Mouse (Mus musculus): ENCODE measurements around the gene Per1. TPM values are rescaled to one million over a fixed set of nuclear protein-coding genes. Genes with fewer than 3 reads are reported as not detected.

Per1 gene
- total and polyA plus RNA-seq, 3 experiments: 36.4 to 79.8 (median 44.4) TPM

DNA sequence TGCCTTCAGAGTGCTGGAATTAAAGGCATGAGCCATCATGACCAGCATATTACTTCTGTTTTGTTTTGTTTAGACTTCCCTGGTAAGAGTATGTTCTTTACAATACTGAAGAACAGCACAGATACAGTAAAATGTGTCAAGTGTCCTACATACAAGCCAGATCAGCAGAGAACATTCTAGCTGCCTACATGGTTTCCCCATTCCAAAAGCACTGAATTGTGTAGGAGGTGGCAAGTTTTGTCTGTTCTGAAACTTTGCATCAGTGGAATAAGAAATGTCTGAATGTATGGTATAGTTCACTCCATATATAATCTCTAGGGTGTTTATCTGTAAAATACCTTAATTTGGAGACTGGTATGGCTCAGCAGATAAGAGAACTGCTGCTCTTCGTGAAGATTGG is 60.3 kb downstream of the Per1 start:
- WGBS: 20% methylated on average over 1 of the region's 1 CpGs
- Histone ChIP-seq H3K36me3 (ENCODE audit: control insufficient read depth, insufficient read depth, low read length) (no peaks in the 10 kb centered on the region), H3K79me2 (replicated peaks; ENCODE audit: control insufficient read depth, insufficient read depth, low read length) (no peaks in the 10 kb centered on the region), H3K4me3 (no peak overlapping the region), H3K4me1 (ENCODE audit: control insufficient read depth, insufficient read depth, low read length) (peaks cover 1% of the 10 kb centered on the region; the same call in 1 of the 2 replicates), H3K27ac (no peak overlapping the region), H3K27me3 (ENCODE audit: control insufficient read depth, insufficient read depth, low read length) (peaks cover 11% of the 10 kb centered on the region), H3K9ac (ENCODE audit: low read depth, low read length) (no peak overlapping the region)
- DNase-seq: no peak
- no peak for TF ChIP-seq CTCF (IDR thresholded peaks at IDR 0.05)
- TF ChIP-seq EP300 (IDR thresholded peaks at IDR 0.05; ENCODE audit: insufficient read depth, low read depth, low read length): no peak
- TF ChIP-seq POLR2A (IDR thresholded peaks at IDR 0.05; ENCODE audit: insufficient read depth, low read depth, low read length): no peak
- intact Hi-C loops (cut with DNase I): no loop called here

DNA sequence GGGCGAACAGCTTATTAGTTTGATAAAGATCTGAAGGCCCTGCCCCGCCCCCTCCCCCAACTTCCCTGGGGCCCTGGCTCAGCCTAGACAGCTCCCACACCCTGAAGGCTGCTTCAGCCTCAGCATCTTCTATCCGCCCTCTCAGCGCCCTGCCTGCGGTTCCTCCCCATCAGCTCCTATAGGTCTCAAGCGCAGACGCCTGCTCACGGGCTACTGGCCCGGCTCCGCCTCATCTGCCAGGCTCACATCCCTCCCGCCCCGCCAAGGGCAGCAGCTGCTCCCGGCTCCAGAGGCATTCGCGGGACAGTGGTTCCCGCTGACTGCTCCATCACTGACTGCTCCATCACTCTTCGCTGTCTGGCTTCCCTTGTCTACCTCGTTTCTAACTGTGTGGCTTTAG is 61.8 kb downstream of the Per1 start, which contains the start of gene Alox12b:
Alox12b (plus strand) TSS at position 190 of the 400 bp plus-strand sequence.
- H3K4me3 ChIP-seq: no peak within 1 kb of the TSS
- no peaks in the 10 kb centered on the region for H3K4me1 ChIP-seq (ENCODE audit: control insufficient read depth, insufficient read depth, low read length)

More for the DNA sequence above, 61.8 kb downstream of the Per1 start, which contains the start of gene Alox12b:
- DNase-seq: no peak
- Histone ChIP-seq H3K9ac (ENCODE audit: low read depth, low read length) (no peak within 1 kb of the TSS), H3K79me2 (replicated peaks; ENCODE audit: control insufficient read depth, insufficient read depth, low read length) (no peaks in the 10 kb centered on the region), H3K36me3 (ENCODE audit: control insufficient read depth, insufficient read depth, low read length) (no peaks in the 10 kb centered on the region), H3K27ac (no peak within 1 kb of the TSS), H3K27me3 (ENCODE audit: control insufficient read depth, insufficient read depth, low read length) (peaks cover 11% of the 10 kb centered on the region)
- TF ChIP-seq POLR2A (IDR thresholded peaks at IDR 0.05; ENCODE audit: insufficient read depth, low read depth, low read length) (no peak), EP300 (IDR thresholded peaks at IDR 0.05; ENCODE audit: insufficient read depth, low read depth, low read length) (no peak), CTCF (IDR thresholded peaks at IDR 0.05) (no peak)
- intact Hi-C loops (cut with DNase I): no loop called here
- WGBS: 4% methylated on average over 18 of the region's 18 CpGs

Other genes starting within 250 kb of the Per1 start
- gene Ndel1, start 223.4 kb upstream of the Per1 start, total RNA-seq (2021): 10 to 100 TPM; 60.4 to 63.7 TPM
- gene Ndel1, start 223.4 kb upstream of the Per1 start, polyA plus RNA-seq (2012; rRNA removed): 45.5 and 64.1 TPM in 2 replicates
- under 1 TPM; 0.07 to 0.13 TPM for gene Rnf222, start 206.7 kb upstream of the Per1 start, total RNA-seq (2021)
- gene Rnf222, start 206.7 kb upstream of the Per1 start, polyA plus RNA-seq (2012; rRNA removed): 0.12 TPM in 2 replicates
- 100 to 1,000 TPM; 648 to 707 TPM for gene Rpl26, start 193.6 kb upstream of the Per1 start, total RNA-seq (2021)
- 494 and 639 TPM in 2 replicates for gene Rpl26, start 193.6 kb upstream of the Per1 start, polyA plus RNA-seq (2012; rRNA removed)
- gene Odf4, start 168.1 kb upstream of the Per1 start, total RNA-seq (2021): not detected
- 0.25 and 0.41 TPM in 2 replicates for gene Odf4, start 168.1 kb upstream of the Per1 start, polyA plus RNA-seq (2012; rRNA removed)
- 10 to 100 TPM; 27.8 to 28.5 TPM for gene Arhgef15, start 137.7 kb upstream of the Per1 start, total RNA-seq (2021)
- 52.9 and 77.3 TPM in 2 replicates for gene Arhgef15, start 137.7 kb upstream of the Per1 start, polyA plus RNA-seq (2012; rRNA removed)
- 1 to 10 TPM; 4.2 to 5.3 TPM for gene Slc25a35, start 127.1 kb upstream of the Per1 start, total RNA-seq (2021)
- 21.6 and 24.2 TPM in 2 replicates for gene Slc25a35, start 127.1 kb upstream of the Per1 start, polyA plus RNA-seq (2012; rRNA removed)
- 100 to 1,000 TPM in 1 of 2 experiments, 10 to 100 TPM in 1; 80.7 to 100 TPM for gene Rangrf, start 120.0 kb upstream of the Per1 start, total RNA-seq (2021)
- gene Rangrf, start 120.0 kb upstream of the Per1 start, polyA plus RNA-seq (2012; rRNA removed): 145 and 169 TPM in 2 replicates
- 1 to 10 TPM; 5.9 to 6.4 TPM for gene Pfas, start 86.8 kb upstream of the Per1 start, total RNA-seq (2021)
- gene Pfas, start 86.8 kb upstream of the Per1 start, polyA plus RNA-seq (2012; rRNA removed): 8.5 and 11.5 TPM in 2 replicates
- gene Ctc1, start 79.3 kb upstream of the Per1 start, total RNA-seq (2021): 10 to 100 TPM; 10.7 to 15.7 TPM
- 21.5 and 26.8 TPM in 2 replicates for gene Ctc1, start 79.3 kb upstream of the Per1 start, polyA plus RNA-seq (2012; rRNA removed)
- gene Aurkb, start 49.6 kb upstream of the Per1 start, total RNA-seq (2021): under 1 TPM; 0.21 to 0.59 TPM
- gene Aurkb, start 49.6 kb upstream of the Per1 start, polyA plus RNA-seq (2012; rRNA removed): 0.61 and 1.1 TPM in 2 replicates
- gene Borcs6, start 35.5 kb upstream of the Per1 start, total RNA-seq (2021): 10 to 100 TPM; 15.3 to 17.8 TPM
- 13.0 and 14.2 TPM in 2 replicates for gene Borcs6, start 35.5 kb upstream of the Per1 start, polyA plus RNA-seq (2012; rRNA removed)
- gene Tmem107, start 24.4 kb upstream of the Per1 start, total RNA-seq (2021): 1 to 10 TPM; 5.6 to 6.6 TPM
- 15.9 and 26.1 TPM in 2 replicates for gene Tmem107, start 24.4 kb upstream of the Per1 start, polyA plus RNA-seq (2012; rRNA removed)
- 10 to 100 TPM; 63.4 to 70.8 TPM for gene Vamp2, start 6.7 kb upstream of the Per1 start, total RNA-seq (2021)
- gene Vamp2, start 6.7 kb upstream of the Per1 start, polyA plus RNA-seq (2012; rRNA removed): 83.0 and 90.0 TPM in 2 replicates
- under 1 TPM in 1 of 2 experiments, not detected in 1; 0.11 TPM for gene Hes7, start 25.2 kb downstream of the Per1 start, total RNA-seq (2021)
- gene Hes7, start 25.2 kb downstream of the Per1 start, polyA plus RNA-seq (2012; rRNA removed): 0.10 TPM in 1 of 2 replicates, not detected in the other
- gene 9130213A22Rik, start 27.4 kb downstream of the Per1 start, total RNA-seq (2021): under 1 TPM; 0.21 to 0.23 TPM
- gene 9130213A22Rik, start 27.4 kb downstream of the Per1 start, polyA plus RNA-seq (2012; rRNA removed): 0.82 and 1.00 TPM in 2 replicates
- gene Aloxe3, start 30.7 kb downstream of the Per1 start, total RNA-seq (2021): under 1 TPM; 0.05 to 0.07 TPM
- gene Aloxe3, start 30.7 kb downstream of the Per1 start, polyA plus RNA-seq (2012; rRNA removed): 0.16 TPM in 1 of 2 replicates, not detected in the other
- not detected for gene Alox12b, start 61.8 kb downstream of the Per1 start, total RNA-seq (2021)
- 0.04 TPM in 1 of 2 replicates, not detected in the other for gene Alox12b, start 61.8 kb downstream of the Per1 start, polyA plus RNA-seq (2012; rRNA removed)
- gene Alox8, start 102.6 kb downstream of the Per1 start, total RNA-seq (2021): 1 to 10 TPM in 1 of 2 experiments, under 1 TPM in 1; 0.84 to 1.6 TPM
- gene Alox8, start 102.6 kb downstream of the Per1 start, polyA plus RNA-seq (2012; rRNA removed): 0.68 TPM in 1 of 2 replicates, not detected in the other
- 1 to 10 TPM; 1.6 to 1.8 TPM for gene Gucy2e, start 141.8 kb downstream of the Per1 start, total RNA-seq (2021)
- 0.06 TPM in 2 replicates for gene Gucy2e, start 141.8 kb downstream of the Per1 start, polyA plus RNA-seq (2012; rRNA removed)
- gene Cntrob, start 228.6 kb downstream of the Per1 start, total RNA-seq (2021): 1 to 10 TPM; 2.3 to 2.5 TPM
- gene Cntrob, start 228.6 kb downstream of the Per1 start, polyA plus RNA-seq (2012; rRNA removed): 3.0 and 4.0 TPM in 2 replicates
- 10 to 100 TPM; 45.5 to 48.0 TPM for gene Trappc1, start 228.8 kb downstream of the Per1 start, total RNA-seq (2021)
- 46.6 and 84.3 TPM in 2 replicates for gene Trappc1, start 228.8 kb downstream of the Per1 start, polyA plus RNA-seq (2012; rRNA removed)
- gene Kcnab3, start 231.0 kb downstream of the Per1 start, total RNA-seq (2021): under 1 TPM; 0.11 to 0.23 TPM
- 0.53 and 0.61 TPM in 2 replicates for gene Kcnab3, start 231.0 kb downstream of the Per1 start, polyA plus RNA-seq (2012; rRNA removed)
- under 1 TPM; 0.31 to 0.36 TPM for gene Rnf227, start 245.2 kb downstream of the Per1 start, total RNA-seq (2021)
- gene Rnf227, start 245.2 kb downstream of the Per1 start, polyA plus RNA-seq (2012; rRNA removed): 0.51 and 0.82 TPM in 2 replicates